In genomic region chr2:69712171-69712570, GRCm38 (mm10) we compare ENCODE assay signal across 9 mouse cellular contexts. TPM values are rescaled to one million over a fixed set of nuclear protein-coding genes. Genes with fewer than 3 reads are reported as not detected.
DNase-seq lines count a peak whose midpoint lies in the region; ATAC-seq and TF ChIP-seq lines count a peak whose summit lies in the region.
"Had no signal": no experiment of that assay in that cellular context is flagged by ENCODE, and none has a peak within 500 bp of the region (broad histone marks: within the 10 kb centered on the region; RNA-seq: fewer than 3 reads in every experiment).

No protein-coding gene starts in this region.

- no peak for TF ChIP-seq CTCF in liver, postnatal 0 days (IDR thresholded peaks at IDR 0.05; ENCODE audit: low read depth)

- no peak overlapping the region for H3K27ac ChIP-seq in heart, embryonic 10.5 days
- no peak overlapping the region for H3K27ac ChIP-seq in lung, embryonic 15.5 days
- no peak overlapping the region for H3K27ac ChIP-seq in embryonic facial prominence, embryonic 14.5 days (replicated peaks; ENCODE audit: low read depth, low read length)
- H3K27ac ChIP-seq in liver, postnatal 0 days (ENCODE audit: low read depth), result no peak overlapping the region

- no peaks in the 10 kb centered on the region for H3K9me3 ChIP-seq in heart, embryonic 10.5 days
- no peaks in the 10 kb centered on the region for H3K9me3 ChIP-seq in lung, embryonic 15.5 days
- H3K9me3 ChIP-seq in embryonic facial prominence, embryonic 14.5 days (ENCODE audit: control insufficient read depth, low read length), result no peaks in the 10 kb centered on the region
- H3K9me3 ChIP-seq in liver, postnatal 0 days (ENCODE audit: low read length), result no peaks in the 10 kb centered on the region
- H3K9me3 ChIP-seq: megakaryocyte, embryonic 14.5 days had no signal

- peak overlapping the region; percentile 70; the same call in 1 of the 2 replicates for H3K4me2 ChIP-seq in lung, embryonic 15.5 days
- H3K4me2 ChIP-seq in embryonic facial prominence, embryonic 14.5 days (ENCODE audit: low read depth, low read length), result peak overlapping the region; percentile 68; the same call in 1 of the 2 replicates
- no peak overlapping the region for H3K4me2 ChIP-seq in liver, postnatal 0 days (ENCODE audit: low read depth, low read length)

- H3K4me1 ChIP-seq in heart, embryonic 10.5 days, result 0 out of 2 replicates have a peak, but pooled peaks cover 2% of the 10 kb centered on the region
- H3K4me1 ChIP-seq in lung, embryonic 15.5 days, result peaks cover 2% of the 10 kb centered on the region; the same call in 1 of the 2 replicates
- H3K4me1 ChIP-seq in embryonic facial prominence, embryonic 14.5 days (ENCODE audit: control insufficient read depth, insufficient read depth, low read length), result peaks cover 5% of the 10 kb centered on the region; the same call in 1 of the 2 replicates
- H3K4me1 ChIP-seq in liver, postnatal 0 days (ENCODE audit: insufficient read depth), result peaks cover 2% of the 10 kb centered on the region; the same call in 1 of the 2 replicates

- H3K9ac ChIP-seq in lung, embryonic 15.5 days, result no peak overlapping the region
- no peak overlapping the region for H3K9ac ChIP-seq in embryonic facial prominence, embryonic 14.5 days (ENCODE audit: low read depth, low read length)
- no peak overlapping the region for H3K9ac ChIP-seq in liver, postnatal 0 days (replicated peaks)

- H3K4me3 ChIP-seq in heart, embryonic 10.5 days, result 0 out of 2 replicates have a peak overlapping the region, but pooled peaks have one; percentile 86
- peak overlapping the region; percentile 79; the same call in 1 of the 2 replicates for H3K4me3 ChIP-seq in lung, embryonic 15.5 days
- H3K4me3 ChIP-seq in embryonic facial prominence, embryonic 14.5 days (ENCODE audit: low read depth, low read length), result no peak overlapping the region
- peak overlapping the region; percentile 86; the same call in 1 of the 2 replicates for H3K4me3 ChIP-seq in liver, postnatal 0 days (ENCODE audit: low read depth, low read length)

- WGBS in heart, embryonic 10.5 days, result 89% methylated on average over 14 of the region's 14 CpGs
- WGBS in lung, embryonic 15.5 days, result 79% methylated on average over 14 of the region's 14 CpGs
- 87% methylated on average over 14 of the region's 14 CpGs for WGBS in embryonic facial prominence, embryonic 14.5 days
- 88% methylated on average over 14 of the region's 14 CpGs for WGBS in liver, postnatal 0 days (ENCODE audit: insufficient replicate concordance)

- ATAC-seq in lung, embryonic 15.5 days (ENCODE audit: borderline replicate concordance, extremely low read depth, low FRiP score, low TSS enrichment), result no peak
- ATAC-seq in embryonic facial prominence, embryonic 14.5 days (ENCODE audit: low read depth), result no peak
- ATAC-seq in liver, postnatal 0 days, result no peak

- no peak for DNase-seq in heart, embryonic 10.5 days (ENCODE audit: low spot score)
- no peak for DNase-seq in heart, postnatal 36 days
- no peak for DNase-seq in lung, postnatal 10 days
- no peak for DNase-seq in embryonic facial prominence, embryonic 14.5 days (ENCODE audit: low spot score)
- no peak for DNase-seq in liver, postnatal 0 days
- DNase-seq in embryo, embryonic 9.5 days (ENCODE audit: extremely low spot score), result no peak
- no peak for DNase-seq in gastrocnemius, postnatal 10 days

- intact Hi-C loops in heart, postnatal 36 days (cut with DNase I), result loop anchor here (5.0 kb wide), 1 partner anchor 65 kb away; the partner anchor contains the start of gene Bbs5

- no peaks in the 10 kb centered on the region for H3K27me3 ChIP-seq in heart, embryonic 10.5 days (ENCODE audit: insufficient read depth, poor library complexity, severe bottlenecking)
- no peaks in the 10 kb centered on the region for H3K27me3 ChIP-seq in lung, embryonic 15.5 days
- no peaks in the 10 kb centered on the region for H3K27me3 ChIP-seq in embryonic facial prominence, embryonic 14.5 days (replicated peaks; ENCODE audit: control insufficient read depth, insufficient read depth, low read length)
- H3K27me3 ChIP-seq in liver, postnatal 0 days (ENCODE audit: insufficient read depth, low read length), result no peaks in the 10 kb centered on the region
- H3K27me3 ChIP-seq: megakaryocyte, embryonic 14.5 days had no signal

- H3K36me3 ChIP-seq in heart, embryonic 10.5 days, result peaks cover 32% of the 10 kb centered on the region
- H3K36me3 ChIP-seq in lung, embryonic 15.5 days, result 0 out of 2 replicates have a peak, but pooled peaks cover 3% of the 10 kb centered on the region
- H3K36me3 ChIP-seq in embryonic facial prominence, embryonic 14.5 days (ENCODE audit: control insufficient read depth, insufficient read depth, low read length), result peaks cover 6% of the 10 kb centered on the region; the same call in 1 of the 2 replicates
- H3K36me3 ChIP-seq in liver, postnatal 0 days (replicated peaks; ENCODE audit: insufficient read depth, low read length), result peaks cover 8% of the 10 kb centered on the region

- TF ChIP-seq EP300 in liver, postnatal 0 days (IDR thresholded peaks at IDR 0.05; ENCODE audit: low read depth), result no peak

RNA-seq across cellular contexts. Expression of gene Fastkd1, which starts 1.1 kb away (rescaled TPM):
- polyA plus RNA-seq in heart, embryonic 10.5 days (2016; fragmentation: Nextera tagmentation; extraction: Ambion mirVana), result 19.5 and 23.0 TPM in 2 replicates
- 10 to 100 TPM; 27.2 to 35.9 TPM for total RNA-seq in heart, postnatal 36 days (2021)
- polyA plus RNA-seq in lung, embryonic 15.5 days (2015; fragmentation: Nextera tagmentation; extraction: Ambion mirVana), result 9.1 TPM in 2 replicates
- polyA plus RNA-seq in embryonic facial prominence, embryonic 14.5 days (2014; fragmentation: Nextera tagmentation; extraction: Ambion mirVana), result 10.9 and 11.9 TPM in 2 replicates
- polyA plus RNA-seq in liver, postnatal 0 days (2015; fragmentation: Nextera tagmentation; extraction: Ambion mirVana), result 6.3 and 6.6 TPM in 2 replicates
- total RNA-seq in gastrocnemius, postnatal 10 days (2021), result 10 to 100 TPM; 11.0 to 12.7 TPM

RNA-seq across cellular contexts. Expression of gene Ppig, which starts 10.2 kb away (rescaled TPM):
- polyA plus RNA-seq in heart, embryonic 10.5 days (2016; fragmentation: Nextera tagmentation; extraction: Ambion mirVana), result 98.0 and 114 TPM in 2 replicates
- 10 to 100 TPM; 35.7 to 38.8 TPM for total RNA-seq in heart, postnatal 36 days (2021)
- 123 and 135 TPM in 2 replicates for polyA plus RNA-seq in lung, embryonic 15.5 days (2015; fragmentation: Nextera tagmentation; extraction: Ambion mirVana)
- 119 and 127 TPM in 2 replicates for polyA plus RNA-seq in embryonic facial prominence, embryonic 14.5 days (2014; fragmentation: Nextera tagmentation; extraction: Ambion mirVana)
- polyA plus RNA-seq in liver, postnatal 0 days (2015; fragmentation: Nextera tagmentation; extraction: Ambion mirVana), result 55.8 and 59.6 TPM in 2 replicates
- total RNA-seq in gastrocnemius, postnatal 10 days (2021), result 10 to 100 TPM; 36.9 to 41.6 TPM

RNA-seq across cellular contexts. Expression of gene Klhl41, which starts 42.3 kb away (rescaled TPM):
- 8.3 and 15.4 TPM in 2 replicates for polyA plus RNA-seq in heart, embryonic 10.5 days (2016; fragmentation: Nextera tagmentation; extraction: Ambion mirVana)
- 10 to 100 TPM; 66.9 to 77.0 TPM for total RNA-seq in heart, postnatal 36 days (2021)
- 0.88 and 1.4 TPM in 2 replicates for polyA plus RNA-seq in lung, embryonic 15.5 days (2015; fragmentation: Nextera tagmentation; extraction: Ambion mirVana)
- 25.5 and 34.1 TPM in 2 replicates for polyA plus RNA-seq in embryonic facial prominence, embryonic 14.5 days (2014; fragmentation: Nextera tagmentation; extraction: Ambion mirVana)
- polyA plus RNA-seq in liver, postnatal 0 days (2015; fragmentation: Nextera tagmentation; extraction: Ambion mirVana), result 0.11 and 0.54 TPM in 2 replicates
- total RNA-seq in gastrocnemius, postnatal 10 days (2021), result 100 to 1,000 TPM; 508 to 520 TPM
